Mouse (Mus musculus) C3H10T1/2 (cell line): ENCODE measurements around the gene Slc17a5. TPM values are rescaled to one million over a fixed set of nuclear protein-coding genes. Genes with fewer than 3 reads are reported as not detected.

Source experiments
- polyA plus RNA-seq, 2 experiments: library from polyadenylated mRNA; unstranded; fragments of >200 nt; fragmentation: generic; extraction: Trizol; gene quantifications; one replicate each; pipeline ENCODE4 v1.2.1; 2012; ENCODE audit warnings: missing spikeins in 2 of 2

The Slc17a5 gene
- polyA plus RNA-seq, result 1 to 10 TPM in 1 of 2 experiments, under 1 TPM in 1; 0.62 to 5.5 TPM

DNA sequence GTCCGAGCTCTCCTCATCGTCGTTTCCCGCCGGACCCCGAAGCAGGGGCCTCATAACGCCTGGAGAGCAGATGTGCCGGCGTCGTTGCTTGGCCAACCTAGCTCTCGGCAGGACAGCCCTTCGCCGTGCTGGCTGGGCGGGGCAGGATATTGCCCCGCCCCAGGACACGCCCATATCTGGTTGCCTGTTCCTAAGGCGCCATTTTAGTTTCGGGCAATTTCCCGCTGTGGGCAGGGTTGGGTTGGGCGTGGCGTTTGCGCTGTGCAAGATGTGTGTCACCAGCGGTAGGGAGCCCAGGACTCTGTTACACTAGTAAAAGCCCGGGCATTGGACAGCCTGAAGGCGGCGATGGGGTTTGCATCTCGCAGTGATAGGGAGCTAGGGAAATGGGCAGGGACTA lies at the start of gene Slc17a5:
Gene Slc17a5, minus strand, starts transcription at position 128 of the 400 bp plus-strand sequence.

DNA sequence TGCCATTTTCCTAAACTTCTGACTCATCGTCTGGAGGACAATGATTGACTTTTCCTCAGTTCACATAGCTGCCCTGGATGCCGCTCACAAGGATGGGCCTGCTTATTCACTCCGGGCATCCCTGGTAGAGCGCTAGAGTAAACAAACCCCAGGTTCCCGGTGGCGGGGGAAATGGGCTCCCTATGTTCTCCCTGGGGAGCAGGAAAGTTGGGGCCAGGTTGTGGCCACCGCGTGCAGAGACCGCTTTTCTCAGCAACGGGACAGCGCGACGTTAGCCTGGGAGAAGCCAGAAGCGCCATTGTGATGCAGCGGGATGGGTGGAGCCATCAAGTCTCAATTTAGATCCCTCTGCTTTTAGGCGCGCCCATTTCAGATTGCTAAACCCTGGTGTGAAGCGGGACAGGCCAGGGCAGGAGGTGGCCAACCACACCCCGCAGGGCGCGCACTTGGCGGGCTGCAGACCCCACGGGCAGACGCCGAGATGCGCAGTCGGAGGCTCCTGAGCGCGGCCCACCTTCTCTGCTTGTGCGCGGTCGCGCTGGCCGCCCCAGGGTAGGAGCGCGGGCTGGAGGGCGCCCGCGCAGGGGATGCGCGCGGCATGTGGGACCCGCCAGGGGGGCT lies 27.7 kb upstream of the Slc17a5 start, which contains the start of gene Cd109:
Gene Cd109, plus strand, starts transcription at position 146 of the 621 bp plus-strand sequence.

GRCm38 (mm10) chr9:78488890-78489420 lies 98.9 kb downstream of the Slc17a5 start, which contains the start of gene Eef1a1:
Eef1a1 (minus strand) TSS chr9:78489151.

Other genes with a start within 250 kb of the Slc17a5 start
- gene Gsta2, start 232.3 kb downstream of the Slc17a5 start, polyA plus RNA-seq, result under 1 TPM in 1 of 2 experiments, not detected in 1; 0.37 TPM
- gene Dppa5a, start 219.9 kb downstream of the Slc17a5 start, polyA plus RNA-seq, result under 1 TPM in 1 of 2 experiments, not detected in 1; 0.05 TPM
- under 1 TPM; 0.01 to 0.06 TPM for gene Ooep, start 209.3 kb downstream of the Slc17a5 start, polyA plus RNA-seq
- gene Ddx43, start 192.3 kb downstream of the Slc17a5 start, polyA plus RNA-seq, result not detected
- gene Cgas, start 144.8 kb downstream of the Slc17a5 start, polyA plus RNA-seq, result 1 to 10 TPM in 1 of 2 experiments, under 1 TPM in 1; 0.70 to 1.8 TPM
- 1 to 10 TPM; 4.5 to 7.6 TPM for gene Mto1, start 139.8 kb downstream of the Slc17a5 start, polyA plus RNA-seq
- gene Gm17324, start 139.3 kb downstream of the Slc17a5 start, polyA plus RNA-seq, result under 1 TPM; 0.06 to 0.20 TPM
- 1,000 to 10,000 TPM; 3,547 to 7,697 TPM for gene Eef1a1, start 98.9 kb downstream of the Slc17a5 start, polyA plus RNA-seq
- 10 to 100 TPM in 1 of 2 experiments, 1 to 10 TPM in 1; 1.6 to 16.8 TPM for gene Cd109, start 27.5 kb upstream of the Slc17a5 start, polyA plus RNA-seq